Mouse (Mus musculus) midbrain, embryonic 11.5 days (tissue): ENCODE measurements around the gene Rnf126. TPM values are rescaled to one million over a fixed set of nuclear protein-coding genes. Genes with fewer than 3 reads are reported as not detected.

ENCODE experiments used
- ATAC-seq: fragments of 200-750 bp; cut with Nextera tagmentation; 2 replicates; pipeline ENCODE4 v1.8.0; 2017; ENCODE audit warnings: moderate TSS enrichment, moderate library complexity; ENCODE audit not compliant: low FRiP score
- DNase-seq: peaks from one replicate; pipeline ENCODE4 v3.0.0; 2015; ENCODE audit warnings: low spot score; ENCODE audit errors: missing footprints
- H3K27ac ChIP-seq: fragments of 300-500 bp; sonication (generic); 2 replicates; pipeline ENCODE4 v1.5.1; 2014; ENCODE audit warnings: low read depth, low read length
- H3K27me3 ChIP-seq: fragments of 300-500 bp; sonication (generic); 2 replicates; pipeline ENCODE4 v1.6.1; 2014; ENCODE audit warnings: mild to moderate bottlenecking, low read length, moderate library complexity, mixed read lengths; ENCODE audit not compliant: control insufficient read depth, insufficient read depth
- H3K36me3 ChIP-seq: fragments of 300-500 bp; sonication (generic); 2 replicates; pipeline ENCODE4 v1.6.1; 2014; ENCODE audit warnings: mild to moderate bottlenecking, low read length, moderate library complexity, mixed read lengths; ENCODE audit not compliant: control insufficient read depth, insufficient read depth
- H3K4me1 ChIP-seq: fragments of 300-500 bp; sonication (generic); 2 replicates; pipeline ENCODE4 v1.6.1; 2014; ENCODE audit warnings: low read length; ENCODE audit not compliant: control insufficient read depth, insufficient read depth
- H3K4me2 ChIP-seq: fragments of 300-500 bp; sonication (generic); 2 replicates; pipeline ENCODE4 v1.6.1; 2014; ENCODE audit warnings: mild to moderate bottlenecking, moderate library complexity
- H3K4me3 ChIP-seq: fragments of 300-500 bp; sonication (generic); 2 replicates; pipeline ENCODE4 v1.5.1; 2014; ENCODE audit warnings: low read depth, low read length
- H3K9ac ChIP-seq: fragments of 300-500 bp; sonication (generic); 2 replicates; pipeline ENCODE4 v1.6.1; 2014; ENCODE audit warnings: low read length
- H3K9me3 ChIP-seq: fragments of 300-500 bp; sonication (generic); 2 replicates; pipeline ENCODE4 v1.6.1; 2016; ENCODE audit warnings: low read length; ENCODE audit not compliant: control insufficient read depth
- WGBS: fragments of 180-500 bp; shearing (Covaris S2); extraction: QIAGEN DNeasy Blood & Tissue Kit; methylation state at CpG from one replicate; pipeline ENCODE4 v1.1.7; 2014; 5-methylcytosine and 5-hydroxymethylcytosine counted together
- polyA plus RNA-seq: library from polyadenylated mRNA; unstranded; fragments of >200 nt; fragmentation: Nextera tagmentation; extraction: Ambion mirVana; gene quantifications from 2 replicates; pipeline ENCODE4 v1.2.1, GENCODE M21; 2014

The Rnf126 gene
- polyA plus RNA-seq, 1 experiment from 2014 or later, result 81.9 TPM

GRCm38 (mm10) chr10:79773208-79773607, 6.5 kb upstream of the Rnf126 start:
- Histone ChIP-seq H3K27me3 (peaks cover 18% of the 10 kb centered on the region), H3K4me3 (no peak overlapping the region), H3K9ac (no peak overlapping the region), H3K9me3 (no peaks in the 10 kb centered on the region; the same call in 1 of the 2 replicates), H3K4me2 (no peak overlapping the region), H3K27ac (no peak overlapping the region), H3K4me1 (no peaks in the 10 kb centered on the region; the same call in 1 of the 2 replicates), H3K36me3 (no peaks in the 10 kb centered on the region)
- 89% methylated on average over 2 of the region's 2 CpGs for WGBS
- ATAC-seq, result no peak
- no peak for DNase-seq

GRCm38 (mm10) chr10:79772320-79772719, 5.6 kb upstream of the Rnf126 start:
- ATAC-seq, result no peak
- no peak overlapping the region for H3K27ac ChIP-seq
- no peaks in the 10 kb centered on the region; the same call in 1 of the 2 replicates for H3K9me3 ChIP-seq
- WGBS, result 91% methylated on average over 3 of the region's 3 CpGs
- peaks cover 7% of the 10 kb centered on the region for H3K4me1 ChIP-seq
- no peak overlapping the region for H3K9ac ChIP-seq
- H3K27me3 ChIP-seq, result peaks cover 10% of the 10 kb centered on the region
- no peak for DNase-seq
- H3K4me3 ChIP-seq, result no peak overlapping the region
- no peak overlapping the region for H3K4me2 ChIP-seq
- H3K36me3 ChIP-seq, result no peaks in the 10 kb centered on the region

GRCm38 (mm10) chr10:79769329-79769728, 2.6 kb upstream of the Rnf126 start:
- no peak overlapping the region for H3K4me3 ChIP-seq
- H3K9ac ChIP-seq, result no peak overlapping the region
- H3K27ac ChIP-seq, result no peak overlapping the region
- no peak overlapping the region for H3K4me2 ChIP-seq
- no peak for DNase-seq
- peaks cover 22% of the 10 kb centered on the region for H3K4me1 ChIP-seq
- WGBS, result 63% methylated on average over 4 of the region's 4 CpGs
- H3K9me3 ChIP-seq, result no peaks in the 10 kb centered on the region
- H3K36me3 ChIP-seq, result no peaks in the 10 kb centered on the region
- no peaks in the 10 kb centered on the region for H3K27me3 ChIP-seq
- no peak for ATAC-seq

GRCm38 (mm10) chr10:79768400-79768799, 1.6 kb upstream of the Rnf126 start:
- 2% methylated on average over 5 of the region's 5 CpGs for WGBS
- Histone ChIP-seq H3K27me3 (no peaks in the 10 kb centered on the region), H3K4me3 (no peak overlapping the region), H3K4me2 (no peak overlapping the region), H3K4me1 (peaks cover 22% of the 10 kb centered on the region), H3K9ac (no peak overlapping the region), H3K36me3 (no peaks in the 10 kb centered on the region), H3K9me3 (no peaks in the 10 kb centered on the region), H3K27ac (no peak overlapping the region)
- DNase-seq (peak; percentile 98), ATAC-seq (no peak)

GRCm38 (mm10) chr10:79767372-79768244, 856 bp upstream of the Rnf126 start:
- peak overlapping the region; percentile 97; the same call in 1 of the 2 replicates for H3K9ac ChIP-seq
- peak overlapping the region; percentile 97 for H3K4me3 ChIP-seq
- H3K27ac ChIP-seq, result peak overlapping the region; percentile 78
- WGBS, result 13% methylated on average over 40 of the region's 40 CpGs
- peaks cover 22% of the 10 kb centered on the region for H3K4me1 ChIP-seq
- H3K27me3 ChIP-seq, result no peaks in the 10 kb centered on the region
- H3K9me3 ChIP-seq, result no peaks in the 10 kb centered on the region
- peak overlapping the region; percentile 95 for H3K4me2 ChIP-seq
- ATAC-seq (peak; percentile 88), DNase-seq (peak; percentile 99)
- no peaks in the 10 kb centered on the region for H3K36me3 ChIP-seq

- Histone ChIP-seq H3K4me2 (peak overlapping the region; percentile 95), H3K9me3 (no peaks in the 10 kb centered on the region), H3K4me1 (peaks cover 22% of the 10 kb centered on the region), H3K27me3 (no peaks in the 10 kb centered on the region), H3K27ac (peak overlapping the region; percentile 78), H3K36me3 (peaks cover 12% of the 10 kb centered on the region), H3K9ac (peak overlapping the region; percentile 97), H3K4me3 (peak overlapping the region; percentile 97)
- DNase-seq (no peak), ATAC-seq (no peak)
- 12% methylated on average over 13 of the region's 16 CpGs for WGBS
Measured at GRCm38 (mm10) chr10:79766001-79766507, 698 bp downstream of the Rnf126 start.

- H3K9me3 ChIP-seq, result no peaks in the 10 kb centered on the region
- H3K27ac ChIP-seq, result no peak overlapping the region
- peaks cover 17% of the 10 kb centered on the region for H3K36me3 ChIP-seq
- peaks cover 22% of the 10 kb centered on the region for H3K4me1 ChIP-seq
- no peaks in the 10 kb centered on the region for H3K27me3 ChIP-seq
- 64% methylated on average over 2 of the region's 2 CpGs for WGBS
- H3K9ac ChIP-seq, result peak overlapping the region; percentile 97
- peak overlapping the region; percentile 97 for H3K4me3 ChIP-seq
- no peak for ATAC-seq
- no peak for DNase-seq
- peak overlapping the region; percentile 95 for H3K4me2 ChIP-seq
Measured at GRCm38 (mm10) chr10:79765228-79765745, 1.5 kb downstream of the Rnf126 start.

- ATAC-seq (no peak), DNase-seq (no peak)
- Histone ChIP-seq H3K4me3 (no peak overlapping the region), H3K9ac (peak overlapping the region; percentile 5; the same call in 1 of the 2 replicates), H3K27ac (no peak overlapping the region), H3K9me3 (no peaks in the 10 kb centered on the region), H3K4me1 (peaks cover 22% of the 10 kb centered on the region), H3K36me3 (peaks cover 18% of the 10 kb centered on the region), H3K27me3 (no peaks in the 10 kb centered on the region), H3K4me2 (no peak overlapping the region)
- WGBS, result 87% methylated on average over 7 of the region's 7 CpGs
Measured at GRCm38 (mm10) chr10:79764234-79764633, 2.5 kb downstream of the Rnf126 start.

- 86% methylated on average over 3 of the region's 3 CpGs for WGBS
- no peak overlapping the region for H3K9ac ChIP-seq
Measured at GRCm38 (mm10) chr10:79762875-79763274, 3.9 kb downstream of the Rnf126 start.

More at GRCm38 (mm10) chr10:79762875-79763274, 3.9 kb downstream of the Rnf126 start:
- ATAC-seq (no peak), DNase-seq (no peak)
- Histone ChIP-seq H3K36me3 (peaks cover 31% of the 10 kb centered on the region), H3K27me3 (no peaks in the 10 kb centered on the region), H3K9me3 (no peaks in the 10 kb centered on the region), H3K4me1 (peaks cover 19% of the 10 kb centered on the region), H3K27ac (no peak overlapping the region), H3K4me2 (no peak overlapping the region), H3K4me3 (no peak overlapping the region)
